Mouse (Mus musculus): ENCODE results near the gene Tns3. TPM values are rescaled to one million over a fixed set of nuclear protein-coding genes. Genes with fewer than 3 reads are reported as not detected.

Gene Tns3
- total and polyA plus RNA-seq, 2 experiments, result 12.8 to 15.3 TPM

- 89% methylated on average over 4 of the region's 4 CpGs for WGBS
- Histone ChIP-seq H3K79me2 (ENCODE audit: control insufficient read depth, insufficient read depth, low read length) (peaks cover 8% of the 10 kb centered on the region; the same call in 1 of the 2 replicates), H3K36me3 (ENCODE audit: control insufficient read depth, insufficient read depth, low read length) (0 out of 2 replicates have a peak, but pooled peaks cover 3% of the 10 kb centered on the region), H3K4me3 (ENCODE audit: insufficient read depth, low read depth, low read length) (no peak overlapping the region), H3K9ac (ENCODE audit: low read depth, low read length) (no peak overlapping the region), H3K27me3 (ENCODE audit: control insufficient read depth, insufficient read depth, low read length) (no peaks in the 10 kb centered on the region), H3K27ac (replicated peaks; ENCODE audit: insufficient read depth, low read depth, low read length) (no peak overlapping the region), H3K4me1 (ENCODE audit: control insufficient read depth, insufficient read depth, low read length) (peaks cover 4% of the 10 kb centered on the region; the same call in 1 of the 2 replicates)
- TF ChIP-seq POLR2A (IDR thresholded peaks at IDR 0.05; ENCODE audit: extremely low read depth, insufficient read depth, low read length) (no peak), CTCF (IDR thresholded peaks at IDR 0.05; ENCODE audit: low read depth, low read length) (no peak)
- DNase-seq (ENCODE audit: extremely low read depth, low read depth, low spot score), result no peak
These were observed 203.5 kb downstream of the Tns3 start for GRCm38 (mm10) chr11:8460835-8461234.

DNA sequence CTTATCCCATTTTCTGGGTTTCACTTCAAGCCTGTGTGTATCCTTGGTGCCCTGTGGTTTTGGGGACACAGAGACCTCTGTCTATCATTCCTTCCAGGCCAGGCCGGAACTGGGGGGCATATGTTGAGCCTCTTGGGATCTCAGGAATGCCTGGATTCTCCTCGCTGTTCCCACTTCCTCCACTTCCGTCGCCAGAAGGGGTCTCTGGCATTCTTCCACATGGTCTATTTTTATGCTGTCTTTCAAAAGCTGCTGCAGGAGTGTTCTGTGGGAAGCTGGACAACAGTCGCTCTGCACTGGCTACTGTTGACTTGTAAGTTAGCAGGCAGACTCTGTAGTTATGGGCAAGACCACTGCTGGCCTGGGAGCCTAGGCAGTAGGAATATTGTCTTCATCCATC, 206.4 kb downstream of the Tns3 start:
- H3K36me3 ChIP-seq (ENCODE audit: control insufficient read depth, insufficient read depth, low read length), result peaks cover 6% of the 10 kb centered on the region; the same call in 1 of the 2 replicates
- H3K79me2 ChIP-seq (ENCODE audit: control insufficient read depth, insufficient read depth, low read length), result peaks cover 9% of the 10 kb centered on the region; the same call in 1 of the 2 replicates
- WGBS, result 69% methylated on average over 5 of the region's 5 CpGs
- no peak overlapping the region for H3K9ac ChIP-seq (ENCODE audit: low read depth, low read length)
- DNase-seq (ENCODE audit: extremely low read depth, low read depth, low spot score), result peak; percentile 25
- no peak overlapping the region for H3K4me3 ChIP-seq (ENCODE audit: insufficient read depth, low read depth, low read length)
- TF ChIP-seq POLR2A (IDR thresholded peaks at IDR 0.05; ENCODE audit: extremely low read depth, insufficient read depth, low read length) (no peak), CTCF (IDR thresholded peaks at IDR 0.05; ENCODE audit: low read depth, low read length) (no peak)
- H3K27ac ChIP-seq (replicated peaks; ENCODE audit: insufficient read depth, low read depth, low read length), result peak overlapping the region; percentile 82
- H3K4me1 ChIP-seq (ENCODE audit: control insufficient read depth, insufficient read depth, low read length), result peaks cover 4% of the 10 kb centered on the region; the same call in 1 of the 2 replicates
- no peaks in the 10 kb centered on the region for H3K27me3 ChIP-seq (ENCODE audit: control insufficient read depth, insufficient read depth, low read length)

- Histone ChIP-seq H3K9ac (ENCODE audit: low read depth, low read length) (no peak overlapping the region), H3K27me3 (ENCODE audit: control insufficient read depth, insufficient read depth, low read length) (no peaks in the 10 kb centered on the region), H3K4me3 (ENCODE audit: insufficient read depth, low read depth, low read length) (no peak overlapping the region), H3K36me3 (ENCODE audit: control insufficient read depth, insufficient read depth, low read length) (peaks cover 8% of the 10 kb centered on the region; the same call in 1 of the 2 replicates), H3K4me1 (ENCODE audit: control insufficient read depth, insufficient read depth, low read length) (peaks cover 4% of the 10 kb centered on the region; the same call in 1 of the 2 replicates), H3K27ac (replicated peaks; ENCODE audit: insufficient read depth, low read depth, low read length) (peak overlapping the region; percentile 82), H3K79me2 (ENCODE audit: control insufficient read depth, insufficient read depth, low read length) (peaks cover 6% of the 10 kb centered on the region; the same call in 1 of the 2 replicates)
- TF ChIP-seq POLR2A (IDR thresholded peaks at IDR 0.05; ENCODE audit: extremely low read depth, insufficient read depth, low read length) (no peak), CTCF (IDR thresholded peaks at IDR 0.05; ENCODE audit: low read depth, low read length) (0 out of 2 replicates have a peak, but pooled peaks have one; percentile 3)
- peak; percentile 20 for DNase-seq (ENCODE audit: extremely low read depth, low read depth, low spot score)
- 70% methylated on average over 9 of the region's 9 CpGs for WGBS
These were observed 207.6 kb downstream of the Tns3 start for GRCm38 (mm10) chr11:8456586-8457285.

DNA sequence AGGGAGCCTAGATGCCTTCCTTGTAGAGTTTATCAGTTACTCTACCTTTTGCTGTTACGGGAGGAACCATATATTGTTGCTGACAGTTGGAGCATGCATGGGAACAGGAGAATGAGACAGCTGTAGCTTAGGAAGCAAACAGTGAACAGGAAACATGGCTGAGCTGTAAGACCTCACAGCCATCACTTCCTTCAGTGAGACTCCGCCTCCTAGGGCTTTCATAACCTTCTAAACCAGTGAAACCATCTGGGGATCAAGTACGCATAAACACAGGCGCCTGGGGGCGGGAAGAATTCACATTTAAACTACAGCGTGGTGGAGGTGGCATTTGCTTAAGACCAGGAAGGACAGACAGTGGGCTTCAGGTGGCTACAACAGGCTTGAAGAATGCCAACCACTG, 208.7 kb downstream of the Tns3 start:
- peaks cover 4% of the 10 kb centered on the region; the same call in 1 of the 2 replicates for H3K79me2 ChIP-seq (ENCODE audit: control insufficient read depth, insufficient read depth, low read length)
- DNase-seq (ENCODE audit: extremely low read depth, low read depth, low spot score), result no peak
- H3K4me3 ChIP-seq (ENCODE audit: insufficient read depth, low read depth, low read length), result no peak overlapping the region
- H3K36me3 ChIP-seq (ENCODE audit: control insufficient read depth, insufficient read depth, low read length), result peaks cover 6% of the 10 kb centered on the region; the same call in 1 of the 2 replicates
- H3K27me3 ChIP-seq (ENCODE audit: control insufficient read depth, insufficient read depth, low read length), result no peaks in the 10 kb centered on the region
- WGBS, result 79% methylated on average over 6 of the region's 6 CpGs
- H3K9ac ChIP-seq (ENCODE audit: low read depth, low read length), result no peak overlapping the region
- peaks cover 4% of the 10 kb centered on the region; the same call in 1 of the 2 replicates for H3K4me1 ChIP-seq (ENCODE audit: control insufficient read depth, insufficient read depth, low read length)
- no peak for TF ChIP-seq POLR2A (IDR thresholded peaks at IDR 0.05; ENCODE audit: extremely low read depth, insufficient read depth, low read length)
- no peak for TF ChIP-seq CTCF (IDR thresholded peaks at IDR 0.05; ENCODE audit: low read depth, low read length)
- H3K27ac ChIP-seq (replicated peaks; ENCODE audit: insufficient read depth, low read depth, low read length), result peak overlapping the region; percentile 42

DNA sequence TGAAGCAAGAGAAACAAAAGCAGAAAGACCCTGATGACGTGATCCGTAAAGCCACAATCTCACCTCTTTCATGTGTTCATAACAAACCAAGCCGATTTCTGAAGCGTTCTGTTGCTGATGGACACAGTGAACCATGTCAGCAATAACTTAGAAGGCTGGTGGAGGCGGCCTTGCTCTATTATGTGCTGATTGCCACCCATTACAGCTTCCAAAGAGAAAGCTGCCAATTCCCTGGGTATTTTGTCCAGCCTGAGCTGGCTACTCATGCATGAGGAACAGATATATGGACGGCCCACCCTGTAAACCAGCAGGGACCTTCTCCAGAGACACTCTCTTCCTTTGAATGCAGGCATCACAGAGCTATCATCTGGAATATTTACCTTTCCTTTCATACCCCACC, 211.1 kb downstream of the Tns3 start:
- no peak overlapping the region for H3K4me3 ChIP-seq (ENCODE audit: insufficient read depth, low read depth, low read length)
- H3K9ac ChIP-seq (ENCODE audit: low read depth, low read length), result no peak overlapping the region
- peaks cover 17% of the 10 kb centered on the region; the same call in 1 of the 2 replicates for H3K36me3 ChIP-seq (ENCODE audit: control insufficient read depth, insufficient read depth, low read length)
- H3K4me1 ChIP-seq (ENCODE audit: control insufficient read depth, insufficient read depth, low read length), result peaks cover 4% of the 10 kb centered on the region; the same call in 1 of the 2 replicates
- WGBS, result 94% methylated on average over 6 of the region's 6 CpGs
- TF ChIP-seq POLR2A (IDR thresholded peaks at IDR 0.05; ENCODE audit: extremely low read depth, insufficient read depth, low read length) (no peak), CTCF (IDR thresholded peaks at IDR 0.05; ENCODE audit: low read depth, low read length) (no peak)
- H3K27ac ChIP-seq (replicated peaks; ENCODE audit: insufficient read depth, low read depth, low read length), result no peak overlapping the region
- no peaks in the 10 kb centered on the region for H3K27me3 ChIP-seq (ENCODE audit: control insufficient read depth, insufficient read depth, low read length)
- no peak for DNase-seq (ENCODE audit: extremely low read depth, low read depth, low spot score)
- peaks cover 4% of the 10 kb centered on the region; the same call in 1 of the 2 replicates for H3K79me2 ChIP-seq (ENCODE audit: control insufficient read depth, insufficient read depth, low read length)
